33 mouse cellular contexts compared by ENCODE assay signal in the genomic region with DNA sequence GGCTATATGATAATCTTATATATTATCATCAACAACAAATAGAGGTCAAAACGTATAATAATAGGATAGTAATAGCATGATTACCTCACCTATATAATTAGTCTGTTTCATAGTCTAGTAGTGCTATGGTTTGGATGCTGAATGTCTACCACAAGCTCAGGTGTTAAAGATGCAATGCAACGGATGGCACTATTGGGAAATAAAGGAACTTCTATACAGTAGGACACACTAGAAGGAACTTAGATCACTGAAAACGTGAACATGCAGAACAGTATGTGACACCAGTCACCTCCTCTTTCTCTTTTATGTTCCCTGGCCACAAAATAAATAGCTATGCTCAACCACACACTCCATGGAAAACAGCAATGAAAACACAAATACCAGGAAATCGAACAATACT.
"Had no signal": no experiment of that assay in that cellular context is flagged by ENCODE, and none has a peak within 500 bp of the region (broad histone marks: within the 10 kb centered on the region; RNA-seq: fewer than 3 reads in every experiment).

No protein-coding gene starts in this region.

- H3K9me3 ChIP-seq: heart, embryonic 10.5 days; heart, embryonic 12.5 days; heart, embryonic 13.5 days; heart, embryonic 15.5 days; hindbrain, embryonic 10.5 days; hindbrain, embryonic 12.5 days; hindbrain, embryonic 13.5 days; hindbrain, embryonic 15.5 days; intestine, embryonic 15.5 days; kidney, embryonic 15.5 days had no signal

- DNase-seq: heart, postnatal 10 days; heart, postnatal 14 days; heart, postnatal 36 days; heart, postnatal 4 days; kidney, adult 11 months; kidney, adult 18-20 months; kidney, adult 8-10 months; kidney, adult 9 months; kidney, postnatal 10 days; kidney, postnatal 14 days; kidney, postnatal 25 days; kidney, postnatal 36 days; kidney, postnatal 4 days; layer of hippocampus, adult 9-11 months; layer of hippocampus, postnatal 36 days had no signal

- H3K27me3 ChIP-seq: heart, embryonic 12.5 days; heart, embryonic 13.5 days; heart, embryonic 15.5 days; hindbrain, embryonic 12.5 days; hindbrain, embryonic 13.5 days; hindbrain, embryonic 15.5 days; intestine, embryonic 15.5 days; kidney, embryonic 15.5 days had no signal

- H3K36me3 ChIP-seq: heart, embryonic 12.5 days; heart, embryonic 13.5 days; heart, embryonic 15.5 days; hindbrain, embryonic 12.5 days; hindbrain, embryonic 13.5 days; hindbrain, embryonic 15.5 days; intestine, embryonic 15.5 days; kidney, embryonic 15.5 days had no signal

- H3K4me2 ChIP-seq: heart, embryonic 11.5 days; heart, embryonic 12.5 days; heart, embryonic 13.5 days; heart, embryonic 15.5 days; hindbrain, embryonic 12.5 days; hindbrain, embryonic 13.5 days; hindbrain, embryonic 14.5 days; hindbrain, embryonic 15.5 days; intestine, embryonic 15.5 days; kidney, embryonic 15.5 days had no signal

- H3K4me1 ChIP-seq: hindbrain, embryonic 15.5 days; kidney, embryonic 15.5 days had no signal

- H3K9ac ChIP-seq: heart, embryonic 12.5 days; heart, embryonic 13.5 days; heart, embryonic 15.5 days; hindbrain, embryonic 12.5 days; hindbrain, embryonic 13.5 days; hindbrain, embryonic 14.5 days; hindbrain, embryonic 15.5 days; intestine, embryonic 15.5 days; kidney, embryonic 15.5 days had no signal

- H3K27ac ChIP-seq: heart, embryonic 10.5 days; heart, embryonic 13.5 days; heart, embryonic 15.5 days; hindbrain, embryonic 10.5 days; hindbrain, embryonic 12.5 days; hindbrain, embryonic 13.5 days; hindbrain, embryonic 14.5 days; hindbrain, embryonic 15.5 days; hindbrain, postnatal 0 days; intestine, embryonic 15.5 days; kidney, embryonic 15.5 days; kidney, postnatal 0 days; layer of hippocampus, adult 2 months had no signal

- H3K4me3 ChIP-seq: heart, embryonic 10.5 days; heart, embryonic 12.5 days; heart, embryonic 13.5 days; heart, embryonic 15.5 days; hindbrain, embryonic 10.5 days; hindbrain, embryonic 12.5 days; hindbrain, embryonic 13.5 days; hindbrain, embryonic 15.5 days; intestine, embryonic 15.5 days; kidney, embryonic 15.5 days; layer of hippocampus, adult 2 months had no signal

- ATAC-seq: hindbrain, embryonic 16.5 days; hindbrain, postnatal 0 days; inflammation-experienced regulatory T-cells, adult 6 months; intestine, embryonic 15.5 days; intestine, postnatal 0 days had no signal
